Mouse (Mus musculus): ENCODE measurements at regions not wholly inside any gene's neighbourhood (a gene's known extent, or its start where the extent isn't known, plus 50 kb on each side); places are given as distances from the start of the nearest gene placed in this dataset.

DNA sequence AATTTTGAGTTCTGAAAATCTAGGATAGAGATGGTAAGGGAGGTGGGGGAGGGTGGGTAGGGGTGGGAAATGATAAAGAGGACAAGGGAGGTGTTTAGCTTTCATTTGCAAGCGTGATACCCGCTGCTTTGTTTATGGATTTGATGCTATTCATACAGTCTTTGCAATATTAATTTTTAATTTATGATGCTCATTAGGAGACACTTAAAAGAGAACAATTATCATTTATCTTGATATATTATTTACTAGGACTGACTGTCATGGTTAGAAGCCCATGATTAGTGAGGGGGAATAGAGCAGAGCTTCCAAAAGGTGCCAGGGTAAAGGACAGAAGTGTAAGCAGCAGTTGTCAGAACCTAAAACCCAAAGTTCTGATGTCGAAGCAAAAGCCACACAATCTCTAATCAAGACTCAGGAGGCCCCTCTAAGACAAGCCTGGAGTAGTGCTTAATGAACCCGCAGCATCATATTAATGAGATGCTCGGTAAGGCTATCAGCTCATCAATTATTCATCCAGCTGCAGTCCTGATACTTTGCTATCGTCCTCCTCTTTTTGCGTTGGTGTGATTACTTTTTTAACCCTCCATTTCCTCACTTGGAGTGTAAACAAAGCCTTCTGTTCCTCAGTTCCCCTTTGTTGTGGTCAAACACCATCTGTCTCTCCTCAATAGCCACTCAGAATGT lies 115.8 kb upstream of the Etaa1 start:
- no peaks in the 10 kb centered on the region for H3K9me3 ChIP-seq (ENCODE audit: low read length)
- DNase-seq: no peak
- H3K4me2 ChIP-seq (ENCODE audit: low read depth, low read length): no peak overlapping the region
- H3K4me1 ChIP-seq (ENCODE audit: insufficient read depth): no peaks in the 10 kb centered on the region
- ATAC-seq: no peak
- no peak overlapping the region for H3K27ac ChIP-seq (ENCODE audit: low read depth)
- WGBS (ENCODE audit: insufficient replicate concordance): 41% methylated on average over 7 of the region's 7 CpGs
- TF ChIP-seq EP300 (IDR thresholded peaks at IDR 0.05; ENCODE audit: low read depth): no peak
- TF ChIP-seq CTCF (IDR thresholded peaks at IDR 0.05; ENCODE audit: low read depth): no peak
- no peak overlapping the region for H3K9ac ChIP-seq (replicated peaks)
- H3K27me3 ChIP-seq (ENCODE audit: insufficient read depth, low read length): no peaks in the 10 kb centered on the region
- H3K4me3 ChIP-seq (ENCODE audit: low read depth, low read length): no peak overlapping the region
- H3K36me3 ChIP-seq (replicated peaks; ENCODE audit: insufficient read depth, low read length): no peaks in the 10 kb centered on the region

GRCm38 (mm10) chr11:18068085-18068484 lies 114.4 kb upstream of the Etaa1 start:
- H3K27me3 ChIP-seq (ENCODE audit: insufficient read depth, low read length): no peaks in the 10 kb centered on the region
- no peaks in the 10 kb centered on the region for H3K36me3 ChIP-seq (replicated peaks; ENCODE audit: insufficient read depth, low read length)
- ATAC-seq: no peak
- H3K9ac ChIP-seq (replicated peaks): no peak overlapping the region
- WGBS (ENCODE audit: insufficient replicate concordance): 58% methylated on average over 2 of the region's 2 CpGs
- no peaks in the 10 kb centered on the region for H3K4me1 ChIP-seq (ENCODE audit: insufficient read depth)
- no peak overlapping the region for H3K4me3 ChIP-seq (ENCODE audit: low read depth, low read length)
- H3K27ac ChIP-seq (ENCODE audit: low read depth): no peak overlapping the region
- no peak for DNase-seq
- no peak overlapping the region for H3K4me2 ChIP-seq (ENCODE audit: low read depth, low read length)
- TF ChIP-seq EP300 (IDR thresholded peaks at IDR 0.05; ENCODE audit: low read depth): no peak
- no peak for TF ChIP-seq CTCF (IDR thresholded peaks at IDR 0.05; ENCODE audit: low read depth)
- H3K9me3 ChIP-seq (ENCODE audit: low read length): no peaks in the 10 kb centered on the region

- H3K36me3 ChIP-seq (replicated peaks; ENCODE audit: insufficient read depth, low read length): no peaks in the 10 kb centered on the region
- no peak overlapping the region for H3K4me2 ChIP-seq (ENCODE audit: low read depth, low read length)
- no peaks in the 10 kb centered on the region for H3K9me3 ChIP-seq (ENCODE audit: low read length)
- H3K27ac ChIP-seq (ENCODE audit: low read depth): no peak overlapping the region
- DNase-seq (no peak), ATAC-seq (no peak)
- 62% methylated on average over 3 of the region's 3 CpGs for WGBS (ENCODE audit: insufficient replicate concordance)
- H3K4me3 ChIP-seq (ENCODE audit: low read depth, low read length): no peak overlapping the region
- TF ChIP-seq CTCF (IDR thresholded peaks at IDR 0.05; ENCODE audit: low read depth) (no peak), EP300 (IDR thresholded peaks at IDR 0.05; ENCODE audit: low read depth) (no peak)
- no peaks in the 10 kb centered on the region for H3K27me3 ChIP-seq (ENCODE audit: insufficient read depth, low read length)
- H3K9ac ChIP-seq (replicated peaks): no peak overlapping the region
- no peaks in the 10 kb centered on the region for H3K4me1 ChIP-seq (ENCODE audit: insufficient read depth)
Observed at GRCm38 (mm10) chr11:18067676-18068075, 114.0 kb upstream of the Etaa1 start.

GRCm38 (mm10) chr11:18041589-18041988 lies 87.9 kb upstream of the Etaa1 start:
- H3K4me1 ChIP-seq (ENCODE audit: insufficient read depth): no peaks in the 10 kb centered on the region

GRCm38 (mm10) chr11:18031049-18031448 lies 77.4 kb upstream of the Etaa1 start:
- H3K4me2 ChIP-seq (ENCODE audit: low read depth, low read length): no peak overlapping the region
- 79% methylated on average over 4 of the region's 4 CpGs for WGBS (ENCODE audit: insufficient replicate concordance)
- H3K9me3 ChIP-seq (ENCODE audit: low read length): no peaks in the 10 kb centered on the region
- H3K36me3 ChIP-seq (replicated peaks; ENCODE audit: insufficient read depth, low read length): no peaks in the 10 kb centered on the region
- TF ChIP-seq CTCF (IDR thresholded peaks at IDR 0.05; ENCODE audit: low read depth) (no peak), EP300 (IDR thresholded peaks at IDR 0.05; ENCODE audit: low read depth) (no peak)
- H3K4me1 ChIP-seq (ENCODE audit: insufficient read depth): no peaks in the 10 kb centered on the region
- H3K27ac ChIP-seq (ENCODE audit: low read depth): no peak overlapping the region
- no peak for DNase-seq
- no peak overlapping the region for H3K9ac ChIP-seq (replicated peaks)
- no peak for ATAC-seq
- no peaks in the 10 kb centered on the region for H3K27me3 ChIP-seq (ENCODE audit: insufficient read depth, low read length)
- H3K4me3 ChIP-seq (ENCODE audit: low read depth, low read length): no peak overlapping the region

More at GRCm38 (mm10) chr11:18041589-18041988, 87.9 kb upstream of the Etaa1 start:
- no peak overlapping the region for H3K27ac ChIP-seq (ENCODE audit: low read depth)
- H3K9me3 ChIP-seq (ENCODE audit: low read length): no peaks in the 10 kb centered on the region
- DNase-seq (no peak), ATAC-seq (no peak)
- H3K4me3 ChIP-seq (ENCODE audit: low read depth, low read length): no peak overlapping the region
- no peaks in the 10 kb centered on the region for H3K27me3 ChIP-seq (ENCODE audit: insufficient read depth, low read length)
- no peak overlapping the region for H3K9ac ChIP-seq (replicated peaks)
- H3K36me3 ChIP-seq (replicated peaks; ENCODE audit: insufficient read depth, low read length): no peaks in the 10 kb centered on the region
- TF ChIP-seq EP300 (IDR thresholded peaks at IDR 0.05; ENCODE audit: low read depth): no peak
- no peak for TF ChIP-seq CTCF (IDR thresholded peaks at IDR 0.05; ENCODE audit: low read depth)
- 70% methylated on average over 1 of the region's 1 CpGs for WGBS (ENCODE audit: insufficient replicate concordance)
- no peak overlapping the region for H3K4me2 ChIP-seq (ENCODE audit: low read depth, low read length)

DNA sequence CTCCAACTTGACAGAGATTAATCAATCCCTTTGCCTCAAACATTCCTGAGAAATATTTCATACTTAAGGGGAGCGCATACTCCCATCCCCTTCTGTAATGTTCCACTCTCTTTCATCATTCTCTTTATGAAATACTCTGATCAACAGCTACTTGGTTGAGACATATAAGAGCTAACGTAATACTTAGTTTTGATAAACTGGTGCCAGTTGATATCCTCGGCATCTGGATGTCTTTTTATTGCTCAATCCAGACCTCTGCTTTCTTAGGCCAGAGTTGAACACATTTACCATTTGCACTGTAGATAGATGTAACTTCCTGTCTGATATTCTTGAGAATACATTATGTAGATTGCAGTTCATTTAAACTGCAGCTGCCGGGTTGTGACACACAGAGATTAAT lies 68.4 kb upstream of the Etaa1 start:
- Histone ChIP-seq H3K9ac (replicated peaks) (no peak overlapping the region), H3K9me3 (ENCODE audit: low read length) (no peaks in the 10 kb centered on the region), H3K36me3 (replicated peaks; ENCODE audit: insufficient read depth, low read length) (no peaks in the 10 kb centered on the region), H3K4me3 (ENCODE audit: low read depth, low read length) (no peak overlapping the region), H3K27ac (ENCODE audit: low read depth) (no peak overlapping the region), H3K4me2 (ENCODE audit: low read depth, low read length) (no peak overlapping the region), H3K27me3 (ENCODE audit: insufficient read depth, low read length) (no peaks in the 10 kb centered on the region), H3K4me1 (ENCODE audit: insufficient read depth) (no peaks in the 10 kb centered on the region)
- ATAC-seq: no peak
- 74% methylated on average over 4 of the region's 4 CpGs for WGBS (ENCODE audit: insufficient replicate concordance)
- DNase-seq: no peak
- no peak for TF ChIP-seq EP300 (IDR thresholded peaks at IDR 0.05; ENCODE audit: low read depth)
- no peak for TF ChIP-seq CTCF (IDR thresholded peaks at IDR 0.05; ENCODE audit: low read depth)

Data from liver, postnatal 0 days (tissue).